Mouse (Mus musculus): ENCODE data around the gene Ifitm2.
A peak's percentile ranks its signal among the peaks of the same experiment; 100 is the strongest.

DNA sequence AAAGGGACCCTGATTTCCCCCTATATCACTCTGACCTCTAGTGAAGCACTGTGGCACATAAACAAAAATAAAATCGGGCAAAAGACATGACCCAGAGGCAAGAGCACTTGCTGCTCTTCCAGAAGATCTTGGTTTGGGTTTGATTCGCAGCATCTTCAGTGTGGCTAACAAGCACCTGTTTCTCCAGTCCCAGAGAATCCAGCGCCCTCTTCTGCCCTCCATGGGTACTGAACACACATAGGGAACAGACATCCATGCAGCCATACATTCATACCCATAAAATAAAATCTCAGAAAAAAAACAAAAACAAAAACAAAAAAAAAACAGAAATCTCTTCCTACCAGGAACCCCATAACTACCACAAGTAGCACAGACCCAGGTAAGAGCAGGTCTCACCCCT, 17.4 kb downstream of the Ifitm2 start:
- TF ChIP-seq CTCF (conservative IDR thresholded peaks at IDR 0.05; ENCODE audit: low read length) (peak; percentile 61), NANOG (IDR thresholded peaks at IDR 0.05; ENCODE audit: borderline replicate concordance, low read length) (no peak), POU5F1 (IDR thresholded peaks at IDR 0.05; ENCODE audit: borderline replicate concordance, low read length) (no peak)
